Mouse (Mus musculus) neural tube, embryonic 11.5 days (tissue): ENCODE measurements around the gene Trap1. TPM values are rescaled to one million over a fixed set of nuclear protein-coding genes. Genes with fewer than 3 reads are reported as not detected.

Experiments used
- ATAC-seq: fragments of 200-750 bp; cut with Nextera tagmentation; 2 replicates; pipeline ENCODE4 v1.8.0; 2017; ENCODE audit warnings: moderate number of reproducible peaks, mild to moderate bottlenecking, moderate TSS enrichment, moderate library complexity; ENCODE audit not compliant: insufficient read depth, low FRiP score, low TSS enrichment
- DNase-seq: peaks from one replicate; pipeline ENCODE4 v3.0.0-alpha.2; 2015; ENCODE audit warnings: low spot score
- H3K27ac ChIP-seq: fragments of 300-500 bp; sonication (generic); 2 replicates; pipeline ENCODE4 v1.5.1; 2014; ENCODE audit warnings: low read depth, mild to moderate bottlenecking, low read length
- H3K27me3 ChIP-seq: fragments of 300-500 bp; sonication (generic); 2 replicates; pipeline ENCODE4 v1.6.1; 2014; ENCODE audit warnings: mild to moderate bottlenecking, low read length, mixed read lengths; ENCODE audit not compliant: control insufficient read depth, insufficient read depth
- H3K36me3 ChIP-seq: fragments of 300-500 bp; sonication (generic); 2 replicates; pipeline ENCODE4 v1.6.1; 2014; ENCODE audit warnings: mild to moderate bottlenecking, low read length, moderate library complexity, mixed read lengths; ENCODE audit not compliant: control insufficient read depth, insufficient read depth
- H3K4me1 ChIP-seq: fragments of 300-500 bp; sonication (generic); 2 replicates; pipeline ENCODE4 v1.6.1; 2014; ENCODE audit warnings: low read length, mixed read lengths; ENCODE audit not compliant: control insufficient read depth, insufficient read depth
- H3K4me2 ChIP-seq: fragments of 300-500 bp; sonication (generic); 2 replicates; pipeline ENCODE4 v1.6.1; 2014; ENCODE audit warnings: low read depth, mild to moderate bottlenecking, moderate library complexity
- H3K4me3 ChIP-seq: fragments of 300-500 bp; sonication (generic); 2 replicates; pipeline ENCODE4 v1.5.1; 2014; ENCODE audit warnings: low read depth, low read length
- H3K9ac ChIP-seq: fragments of 300-500 bp; sonication (generic); 2 replicates; pipeline ENCODE4 v1.6.1; 2014; ENCODE audit warnings: mild to moderate bottlenecking, low read length
- H3K9me3 ChIP-seq: fragments of 300-500 bp; sonication (generic); 2 replicates; pipeline ENCODE4 v1.6.1; 2016; ENCODE audit warnings: low read length; ENCODE audit not compliant: control insufficient read depth
- WGBS: fragments of 180-500 bp; shearing (Covaris S2); extraction: QIAGEN DNeasy Blood & Tissue Kit; methylation state at CpG from one replicate; pipeline ENCODE4 v1.1.7; 2014; 5-methylcytosine and 5-hydroxymethylcytosine counted together
- polyA plus RNA-seq: library from polyadenylated mRNA; unstranded; fragments of >200 nt; fragmentation: Nextera tagmentation; extraction: Ambion mirVana; gene quantifications from 2 replicates; pipeline ENCODE4 v1.2.1, GENCODE M21; 2014

Gene Trap1
- polyA plus RNA-seq, 1 experiment from 2014 or later, result 85.7 TPM

- 81% methylated on average over 5 of the region's 5 CpGs for WGBS
Observed at GRCm38 (mm10) chr16:4033971-4034370, 43.7 kb downstream of the Trap1 start.

DNA sequence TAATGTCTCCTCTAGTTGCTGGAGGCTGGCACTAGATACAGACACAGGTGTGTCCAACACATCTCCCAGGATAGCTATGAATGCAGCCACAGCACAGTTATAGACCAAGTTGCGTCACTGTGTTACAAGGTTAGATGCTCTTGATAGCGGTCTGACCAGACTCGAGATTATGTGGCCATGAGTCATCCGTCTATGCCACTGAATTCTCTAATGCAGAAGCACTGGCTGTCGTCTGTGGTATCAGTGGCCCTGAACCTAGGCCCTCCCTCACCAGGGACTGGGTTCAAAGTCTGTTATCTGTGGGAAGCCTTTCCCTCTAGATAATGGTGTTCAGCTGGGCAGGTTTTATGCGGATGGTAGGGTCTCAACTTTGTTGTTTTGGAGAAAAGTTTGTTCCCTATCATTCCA, 45.3 kb downstream of the Trap1 start:
- no peak overlapping the region for H3K27ac ChIP-seq
- H3K36me3 ChIP-seq, result peaks cover 3% of the 10 kb centered on the region
- DNase-seq (no peak), ATAC-seq (no peak)
- no peaks in the 10 kb centered on the region for H3K4me1 ChIP-seq
- H3K4me2 ChIP-seq, result no peak overlapping the region
- H3K9ac ChIP-seq, result no peak overlapping the region
- 88% methylated on average over 6 of the region's 6 CpGs for WGBS
- no peaks in the 10 kb centered on the region for H3K27me3 ChIP-seq
- H3K9me3 ChIP-seq, result no peaks in the 10 kb centered on the region
- H3K4me3 ChIP-seq, result no peak overlapping the region

More at GRCm38 (mm10) chr16:4033971-4034370, 43.7 kb downstream of the Trap1 start:
- Histone ChIP-seq H3K9me3 (no peaks in the 10 kb centered on the region), H3K9ac (no peak overlapping the region), H3K4me2 (no peak overlapping the region), H3K4me1 (no peaks in the 10 kb centered on the region), H3K27me3 (no peaks in the 10 kb centered on the region), H3K36me3 (peaks cover 6% of the 10 kb centered on the region), H3K4me3 (no peak overlapping the region), H3K27ac (no peak overlapping the region)
- ATAC-seq, result no peak
- DNase-seq, result no peak

DNA sequence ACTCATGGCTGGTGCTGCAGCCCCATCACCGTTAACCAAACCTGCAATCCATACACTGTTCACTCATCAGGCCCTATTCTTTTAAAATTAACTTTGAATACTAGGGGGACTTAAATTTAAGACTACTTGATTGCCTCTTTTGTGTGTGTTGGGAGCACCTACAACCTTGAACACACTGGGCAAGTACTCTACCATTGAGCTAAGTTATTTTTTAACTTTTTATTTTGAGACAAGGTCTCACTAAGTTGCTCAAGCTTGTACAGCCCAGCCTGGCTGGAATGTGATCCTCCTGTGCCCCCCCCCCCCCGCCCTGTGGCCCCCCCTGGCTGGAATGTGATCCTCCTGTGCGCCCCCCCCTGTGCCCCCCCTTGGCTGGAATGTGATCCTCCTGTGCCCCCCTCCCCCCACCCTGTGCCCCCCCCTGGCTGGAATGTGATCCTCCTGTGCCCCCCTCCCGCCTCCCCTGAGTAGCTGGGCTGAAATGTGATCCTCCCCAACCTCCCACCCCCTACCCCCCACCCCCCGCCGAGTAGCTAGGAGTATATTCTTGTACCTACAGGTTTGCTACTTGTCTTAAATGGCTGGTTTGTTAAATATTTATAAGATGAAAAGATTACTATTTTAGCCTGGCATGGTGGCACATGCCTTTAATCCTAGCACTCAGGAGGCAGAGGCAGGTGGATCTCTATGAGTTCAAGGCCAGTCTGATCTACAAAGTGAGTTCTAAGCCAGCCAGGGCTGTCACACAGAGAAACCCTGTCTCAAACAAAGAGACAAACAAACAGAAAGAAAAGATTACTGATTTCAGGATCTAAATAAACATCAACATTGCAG, 46.0 kb downstream of the Trap1 start:
- Histone ChIP-seq H3K27ac (no peak overlapping the region), H3K9me3 (no peaks in the 10 kb centered on the region), H3K36me3 (peaks cover 3% of the 10 kb centered on the region), H3K4me1 (no peaks in the 10 kb centered on the region), H3K9ac (no peak overlapping the region), H3K27me3 (no peaks in the 10 kb centered on the region), H3K4me3 (no peak overlapping the region), H3K4me2 (no peak overlapping the region)
- ATAC-seq (no peak), DNase-seq (no peak)
- WGBS, result 62% methylated on average over 5 of the region's 6 CpGs

DNA sequence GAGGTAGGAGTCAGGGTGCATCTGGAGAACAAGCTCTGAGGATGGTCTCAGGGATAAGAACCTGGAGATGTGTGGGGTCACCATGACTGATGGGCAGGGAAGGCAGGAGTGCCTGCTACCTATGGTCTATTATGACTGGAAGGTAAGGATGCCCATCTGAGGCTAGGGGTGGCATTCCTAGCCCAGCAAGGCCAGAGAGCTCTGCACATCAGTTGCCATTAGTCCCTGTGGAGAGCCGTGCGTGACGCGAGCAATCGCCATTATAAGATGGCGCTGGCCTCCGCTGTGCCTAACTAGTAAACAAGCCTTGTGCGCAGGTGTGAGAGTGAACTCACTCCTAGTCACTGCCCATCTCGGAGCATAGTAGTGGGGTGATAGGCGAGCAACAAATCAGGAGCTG, 47.1 kb downstream of the Trap1 start:
- no peak for DNase-seq
- Histone ChIP-seq H3K4me2 (no peak overlapping the region), H3K9ac (no peak overlapping the region), H3K27ac (no peak overlapping the region), H3K27me3 (no peaks in the 10 kb centered on the region), H3K9me3 (no peaks in the 10 kb centered on the region), H3K4me1 (no peaks in the 10 kb centered on the region), H3K4me3 (no peak overlapping the region), H3K36me3 (no peaks in the 10 kb centered on the region; the same call in 1 of the 2 replicates)
- no peak for ATAC-seq
- WGBS, result 96% methylated on average over 10 of the region's 10 CpGs

DNA sequence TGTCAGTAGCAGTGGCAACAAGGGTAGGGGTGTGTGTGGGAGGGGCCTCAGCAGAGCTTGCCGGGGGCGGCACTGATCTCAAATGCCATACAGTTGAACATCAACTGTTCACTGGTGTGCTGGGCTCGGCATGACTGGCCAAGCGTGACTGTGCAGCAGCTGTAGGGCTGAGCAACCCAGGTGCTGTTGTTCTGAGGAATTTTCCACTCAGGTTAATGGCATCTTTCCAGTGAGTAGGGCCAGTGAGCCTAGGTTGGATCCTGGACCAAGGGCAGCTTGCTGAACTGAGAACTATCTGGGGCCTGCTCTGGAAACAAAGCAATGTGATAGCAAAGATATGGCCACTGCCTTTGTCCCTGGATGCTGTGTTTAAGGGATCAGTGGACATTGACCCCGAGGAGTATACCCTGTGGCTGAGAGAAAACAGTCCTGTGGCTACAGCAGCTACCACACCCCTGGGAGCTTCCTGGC, 48.2 kb downstream of the Trap1 start:
- H3K4me3 ChIP-seq, result no peak overlapping the region
- no peaks in the 10 kb centered on the region for H3K4me1 ChIP-seq
- WGBS, result 87% methylated on average over 5 of the region's 5 CpGs
- no peak for DNase-seq
- H3K27ac ChIP-seq, result no peak overlapping the region
- no peak overlapping the region for H3K9ac ChIP-seq
- H3K9me3 ChIP-seq, result no peaks in the 10 kb centered on the region
- no peaks in the 10 kb centered on the region; the same call in 1 of the 2 replicates for H3K36me3 ChIP-seq
- no peak for ATAC-seq
- no peak overlapping the region for H3K4me2 ChIP-seq
- no peaks in the 10 kb centered on the region for H3K27me3 ChIP-seq

DNA sequence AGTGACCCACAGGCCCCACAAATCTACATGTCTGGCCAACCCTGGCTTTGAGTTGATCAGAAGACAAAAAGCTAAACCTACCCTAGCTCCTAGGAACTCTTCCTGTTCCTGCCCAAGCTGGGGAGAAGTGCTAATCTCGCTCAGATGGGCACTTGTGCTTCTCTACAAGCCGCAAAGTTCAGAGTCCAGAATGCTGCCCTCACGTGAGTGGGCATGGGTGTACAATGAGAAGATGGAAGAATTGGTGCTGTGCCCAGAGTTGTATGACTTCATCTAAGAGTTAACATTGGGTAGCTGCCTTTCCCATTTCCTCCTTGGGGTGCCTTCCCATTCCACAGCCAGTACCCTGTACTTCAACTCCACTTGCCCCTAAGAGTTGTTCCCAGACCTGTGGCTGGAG, 50.4 kb downstream of the Trap1 start:
- no peaks in the 10 kb centered on the region; the same call in 1 of the 2 replicates for H3K36me3 ChIP-seq
- ATAC-seq (no peak), DNase-seq (no peak)
- H3K4me2 ChIP-seq, result no peak overlapping the region
- no peak overlapping the region for H3K9ac ChIP-seq
- 89% methylated on average over 3 of the region's 3 CpGs for WGBS
- no peaks in the 10 kb centered on the region for H3K27me3 ChIP-seq
- no peak overlapping the region for H3K4me3 ChIP-seq
- H3K27ac ChIP-seq, result no peak overlapping the region
- no peaks in the 10 kb centered on the region for H3K4me1 ChIP-seq
- no peaks in the 10 kb centered on the region for H3K9me3 ChIP-seq

DNA sequence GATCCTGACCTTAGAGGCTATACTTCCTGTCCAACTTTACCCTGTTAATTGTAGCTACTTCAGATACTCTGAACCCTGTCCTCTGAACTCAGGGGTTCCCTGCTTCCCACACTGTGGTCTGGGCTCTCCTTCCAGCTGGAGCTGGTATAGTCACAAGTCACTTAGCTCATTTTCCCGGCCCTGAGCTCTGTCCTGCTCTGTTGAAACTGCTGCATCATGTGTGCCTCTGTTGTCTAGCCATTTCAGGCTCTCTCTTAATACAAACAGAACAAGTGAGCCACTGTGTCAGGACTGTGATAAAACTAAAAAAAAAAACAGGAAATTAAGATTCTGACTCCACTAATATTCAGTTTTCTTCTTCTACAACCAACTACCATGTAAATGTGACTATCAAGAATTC, 51.0 kb downstream of the Trap1 start:
- 60% methylated on average over 1 of the region's 1 CpGs for WGBS
- no peak for ATAC-seq
- no peaks in the 10 kb centered on the region; the same call in 1 of the 2 replicates for H3K36me3 ChIP-seq
- H3K4me2 ChIP-seq, result no peak overlapping the region
- H3K27me3 ChIP-seq, result no peaks in the 10 kb centered on the region
- DNase-seq, result no peak
- no peaks in the 10 kb centered on the region for H3K4me1 ChIP-seq
- H3K9me3 ChIP-seq, result no peaks in the 10 kb centered on the region
- no peak overlapping the region for H3K4me3 ChIP-seq
- no peak overlapping the region for H3K27ac ChIP-seq
- no peak overlapping the region for H3K9ac ChIP-seq

DNA sequence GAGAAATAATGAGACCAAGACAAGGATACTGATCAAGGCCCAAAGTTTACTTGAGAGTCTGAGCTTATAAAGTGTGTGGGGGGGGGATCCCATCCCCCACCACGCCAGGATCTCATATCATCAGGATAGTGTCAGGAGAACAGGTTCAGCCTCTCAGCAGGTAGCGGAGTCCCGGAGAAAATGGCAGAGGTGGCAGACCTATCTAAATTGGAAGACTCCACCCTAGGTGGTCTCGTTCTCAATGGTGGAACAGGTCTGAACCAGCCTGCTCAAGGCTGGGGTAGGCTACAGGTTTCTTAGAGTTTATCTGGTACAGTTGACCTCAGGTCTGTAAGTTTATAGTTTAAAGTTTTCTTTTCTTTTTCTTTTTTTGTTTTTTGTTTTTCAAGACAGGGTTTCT, 54.9 kb downstream of the Trap1 start:
- ATAC-seq (no peak), DNase-seq (no peak)
- no peak overlapping the region for H3K27ac ChIP-seq
- H3K4me3 ChIP-seq, result no peak overlapping the region
- no peaks in the 10 kb centered on the region for H3K4me1 ChIP-seq
- no peak overlapping the region for H3K4me2 ChIP-seq
- no peaks in the 10 kb centered on the region for H3K9me3 ChIP-seq
- H3K27me3 ChIP-seq, result no peaks in the 10 kb centered on the region
- WGBS, result 83% methylated on average over 4 of the region's 4 CpGs
- no peak overlapping the region for H3K9ac ChIP-seq
- H3K36me3 ChIP-seq, result no peaks in the 10 kb centered on the region

- Histone ChIP-seq H3K9ac (no peak overlapping the region), H3K27ac (no peak overlapping the region), H3K4me1 (no peaks in the 10 kb centered on the region), H3K27me3 (no peaks in the 10 kb centered on the region), H3K36me3 (no peaks in the 10 kb centered on the region), H3K4me3 (no peak overlapping the region), H3K4me2 (no peak overlapping the region), H3K9me3 (no peaks in the 10 kb centered on the region)
- ATAC-seq (no peak), DNase-seq (no peak)
- WGBS, result 81% methylated on average over 1 of the region's 1 CpGs
Observed at GRCm38 (mm10) chr16:4021241-4021640, 56.4 kb downstream of the Trap1 start.
